Mouse (Mus musculus) cerebellum, adult (tissue): Measurements from ENCODE around the gene Rnaseh2c.

Experiments used
- ATAC-seq: cut with Nextera tagmentation; 2 replicates; pipeline ENCODE4 v1.9.2; 2017; ENCODE audit warnings: mild to moderate bottlenecking, moderate library complexity, mixed read lengths; ENCODE audit not compliant: insufficient number of reproducible peaks, low FRiP score, low TSS enrichment

Gene Rnaseh2c

GRCm38 (mm10) chr19:5625311-5625710, 23.6 kb downstream of the Rnaseh2c start:
- ATAC-seq = no peak

DNA sequence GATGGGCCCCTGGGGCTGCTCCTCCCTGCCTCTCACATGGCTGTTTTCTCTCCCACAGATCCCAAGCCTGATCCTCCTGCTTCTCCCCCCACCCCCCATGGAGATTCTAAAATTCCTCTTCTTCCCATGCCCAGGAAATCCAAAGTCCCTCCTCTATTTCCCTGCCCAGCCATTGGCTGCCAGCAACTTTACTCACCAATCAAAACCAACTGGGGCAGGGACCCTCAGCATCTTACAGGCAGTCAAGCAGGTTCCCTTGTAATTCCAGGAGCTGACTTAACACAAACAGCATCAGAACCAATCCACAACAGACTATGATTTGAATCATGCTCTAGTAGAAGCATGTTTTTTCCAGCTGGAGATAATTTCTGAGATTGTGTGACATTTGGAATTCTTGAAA, 28.2 kb downstream of the Rnaseh2c start:
- no peak for ATAC-seq

DNA sequence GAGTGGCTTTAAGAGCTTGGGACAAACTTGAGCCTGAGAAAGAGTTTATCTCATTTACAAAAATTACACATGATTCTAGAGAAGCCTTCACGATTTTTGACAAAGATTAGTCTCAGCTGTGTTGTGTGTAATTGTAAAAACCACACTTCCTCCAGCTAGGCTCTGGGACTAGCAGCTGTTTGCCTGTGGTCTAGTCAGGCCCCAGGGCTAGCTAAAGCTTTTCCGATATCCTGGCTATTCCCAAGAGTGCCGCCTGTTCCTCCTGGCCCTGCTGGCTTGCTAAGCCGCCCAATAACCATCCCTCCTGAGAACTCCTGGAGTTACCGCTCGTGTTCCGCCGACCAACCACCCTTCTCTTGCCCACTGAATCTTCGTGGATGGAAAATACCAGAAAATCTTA, 30.4 kb downstream of the Rnaseh2c start:
- ATAC-seq = no peak

GRCm38 (mm10) chr19:5636036-5636570, 34.4 kb downstream of the Rnaseh2c start:
- ATAC-seq = no peak

DNA sequence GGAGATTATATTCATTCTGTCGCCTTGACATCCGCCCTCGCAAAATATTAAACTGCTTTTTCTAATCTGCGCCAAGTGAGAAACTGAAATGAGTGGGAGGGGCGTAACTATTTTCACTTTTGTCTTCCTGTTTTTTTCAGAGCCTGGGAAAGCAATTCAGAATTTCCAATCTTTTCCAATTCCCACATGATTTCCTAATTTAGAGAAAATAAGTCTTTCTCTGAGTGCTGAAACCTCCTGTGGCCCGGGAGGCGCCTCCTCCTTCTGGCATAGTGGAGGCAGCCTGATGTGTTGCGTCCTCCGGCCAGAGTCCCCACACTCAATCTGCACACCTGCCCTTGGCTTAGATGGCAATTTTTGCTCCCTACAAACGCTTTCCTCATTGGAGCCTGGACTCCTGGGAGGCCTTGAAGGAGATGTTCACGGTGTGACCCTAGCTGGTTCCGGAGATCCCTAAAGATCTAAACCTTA, 34.9 kb downstream of the Rnaseh2c start:
- ATAC-seq = no peak

DNA sequence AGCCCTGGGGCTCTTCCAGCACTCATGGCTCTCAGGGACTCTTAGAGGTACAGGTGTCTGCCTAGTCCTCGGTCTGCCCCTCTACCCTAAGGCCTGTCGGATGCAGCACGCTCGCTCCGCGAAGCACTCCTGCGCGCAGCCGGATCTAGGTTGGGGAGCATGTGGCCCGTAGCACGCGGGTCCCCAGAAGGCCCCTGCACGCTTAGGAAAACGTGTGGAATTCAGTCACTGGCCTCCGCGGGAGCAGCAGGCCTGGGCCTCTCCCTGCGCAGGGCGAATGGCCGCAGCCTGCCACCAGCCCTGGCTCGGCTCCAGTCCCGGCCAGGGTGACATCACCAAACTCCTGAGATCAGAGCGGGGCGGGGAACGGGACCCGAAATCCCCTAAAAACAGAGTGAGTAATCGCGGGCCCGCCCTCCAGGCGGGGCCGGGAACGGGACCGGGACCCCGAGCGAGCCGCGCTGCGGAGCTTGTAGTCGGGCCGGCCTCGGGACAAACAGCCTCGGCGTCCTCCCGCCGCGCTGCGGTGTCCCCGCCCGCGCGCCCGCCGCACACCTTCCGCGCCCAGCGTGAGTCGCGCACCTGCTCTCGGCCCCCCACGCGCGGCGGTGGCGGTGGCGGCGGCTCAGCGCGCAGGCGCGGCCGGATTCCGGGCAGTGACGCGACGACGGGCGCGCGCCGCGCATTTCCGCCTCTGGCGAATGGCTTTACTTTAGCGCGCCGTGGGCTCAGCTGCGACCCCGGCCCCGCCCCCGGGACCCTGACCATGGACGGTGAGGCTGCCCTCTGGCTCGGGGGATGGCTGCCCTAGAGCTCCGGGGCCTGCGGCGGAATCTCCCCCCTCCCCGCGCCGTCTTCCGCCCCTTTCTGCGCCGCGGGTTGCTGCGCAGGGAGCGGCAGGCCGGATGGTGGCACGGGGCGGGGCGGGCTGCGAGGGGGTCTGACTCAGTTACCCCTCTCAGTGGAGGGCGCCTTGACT, 35.7 kb downstream of the Rnaseh2c start, which contains the start of gene Rela:
Gene Rela (plus strand): TSS at position 415 of the 979 bp plus-strand sequence.
- peak; percentile 79; the same call in 1 of the 2 replicates for ATAC-seq

GRCm38 (mm10) chr19:5638416-5639005, 36.8 kb downstream of the Rnaseh2c start:
- ATAC-seq = no peak

DNA sequence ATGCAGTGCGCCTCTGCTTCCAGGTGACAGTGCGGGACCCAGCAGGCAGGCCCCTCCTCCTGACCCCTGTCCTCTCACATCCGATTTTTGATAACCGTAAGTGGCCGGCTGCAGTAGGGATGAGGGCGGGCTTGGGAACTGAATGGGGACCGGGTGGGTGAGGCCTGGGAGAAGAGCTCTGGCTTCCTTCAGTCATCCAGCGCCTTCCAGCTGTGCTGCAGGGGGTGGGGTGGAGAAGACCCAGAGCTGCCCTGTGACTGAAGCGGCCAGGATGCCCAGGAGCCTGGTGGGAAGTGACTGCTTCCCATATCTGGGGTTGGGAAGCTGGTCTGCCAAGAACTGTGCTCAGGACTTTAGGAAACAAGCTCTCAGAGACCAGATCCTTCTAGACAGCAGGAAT, 38.7 kb downstream of the Rnaseh2c start:
- no peak for ATAC-seq

- no peak for ATAC-seq
These were observed 39.3 kb downstream of the Rnaseh2c start for GRCm38 (mm10) chr19:5641021-5641420.

- no peak for ATAC-seq
These were observed 40.0 kb downstream of the Rnaseh2c start for GRCm38 (mm10) chr19:5641641-5642040.

DNA sequence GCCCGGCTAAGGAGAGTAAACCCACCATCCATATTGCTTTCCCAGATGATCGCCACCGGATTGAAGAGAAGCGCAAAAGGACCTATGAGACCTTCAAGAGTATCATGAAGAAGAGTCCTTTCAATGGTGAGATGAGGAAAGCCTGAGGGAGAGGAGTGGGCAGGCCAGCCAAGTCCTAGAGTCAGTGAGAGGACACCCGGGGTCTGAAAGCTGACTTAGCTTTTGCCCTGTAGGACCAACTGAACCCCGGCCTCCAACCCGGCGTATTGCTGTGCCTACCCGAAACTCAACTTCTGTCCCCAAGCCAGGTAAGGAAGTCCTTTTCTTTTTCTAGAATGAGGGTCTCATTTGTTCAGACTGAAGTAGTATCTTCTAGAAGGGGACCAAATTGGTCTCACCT, 43.6 kb downstream of the Rnaseh2c start:
- ATAC-seq = no peak

DNA sequence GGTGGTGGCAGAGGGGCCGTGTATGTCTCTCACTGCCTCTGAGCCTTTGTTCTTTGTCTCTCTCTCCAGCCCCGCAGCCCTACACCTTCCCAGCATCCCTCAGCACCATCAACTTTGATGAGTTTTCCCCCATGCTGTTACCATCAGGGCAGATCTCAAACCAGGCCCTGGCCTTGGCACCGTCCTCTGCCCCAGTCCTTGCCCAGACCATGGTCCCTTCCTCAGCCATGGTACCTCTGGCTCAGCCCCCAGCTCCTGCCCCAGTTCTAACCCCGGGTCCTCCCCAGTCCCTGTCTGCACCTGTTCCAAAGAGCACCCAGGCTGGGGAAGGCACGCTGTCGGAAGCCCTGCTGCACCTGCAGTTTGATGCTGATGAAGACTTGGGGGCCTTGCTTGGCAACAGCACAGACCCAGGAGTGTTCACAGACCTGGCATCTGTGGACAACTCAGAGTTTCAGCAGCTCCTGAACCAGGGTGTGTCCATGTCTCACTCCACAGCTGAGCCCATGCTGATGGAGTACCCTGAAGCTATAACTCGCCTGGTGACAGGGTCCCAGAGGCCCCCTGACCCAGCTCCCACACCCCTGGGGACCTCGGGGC, 45.2 kb downstream of the Rnaseh2c start:
- no peak for ATAC-seq

GRCm38 (mm10) chr19:5647791-5648190, 46.1 kb downstream of the Rnaseh2c start:
- ATAC-seq = no peak

DNA sequence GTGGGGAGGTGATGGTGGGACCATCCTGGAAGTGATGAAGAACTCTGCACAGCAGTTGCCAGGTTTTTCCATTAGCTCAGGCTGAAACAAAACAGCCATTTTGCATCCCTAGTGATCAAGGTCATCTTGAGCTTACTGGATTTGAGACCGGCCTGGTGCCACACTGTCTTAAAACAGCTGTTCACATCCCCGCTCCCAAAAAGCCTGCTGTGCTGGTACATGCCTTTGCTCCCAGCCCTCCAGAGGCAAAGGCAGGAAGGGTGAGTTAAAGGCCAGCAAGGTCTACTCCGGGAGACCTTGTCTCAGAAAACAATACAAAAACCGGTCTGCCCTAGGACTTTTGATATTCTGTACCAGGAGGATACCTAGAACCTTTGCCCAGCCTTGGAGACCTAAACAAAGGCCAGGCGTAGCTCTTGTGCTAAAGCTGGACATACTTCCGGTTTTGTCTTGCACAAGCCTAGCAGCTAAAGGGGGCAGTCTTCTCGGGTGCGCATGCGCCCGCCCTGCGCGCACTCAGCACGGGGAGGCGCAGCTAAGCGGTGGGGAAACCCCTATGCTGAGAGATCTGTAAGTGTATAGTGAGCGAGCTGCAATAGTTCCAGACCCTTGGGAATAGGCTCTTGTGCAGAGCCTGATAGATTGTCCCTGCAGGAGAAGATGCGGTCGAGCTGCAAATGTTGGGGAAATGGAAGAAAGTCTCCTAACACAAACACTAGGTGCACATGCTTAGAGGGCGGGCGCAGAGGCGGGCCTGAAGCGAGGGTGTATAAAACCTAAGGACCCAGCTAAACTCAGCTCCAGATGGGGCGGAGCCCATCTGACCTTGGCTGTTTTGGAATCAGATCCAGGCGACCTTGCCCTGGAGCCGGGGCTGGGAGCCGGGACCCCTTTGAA, 47.0 kb downstream of the Rnaseh2c start:
- peak; percentile 70; the same call in 1 of the 2 replicates for ATAC-seq

- ATAC-seq = no peak
These were observed 47.6 kb downstream of the Rnaseh2c start for GRCm38 (mm10) chr19:5649298-5649741.

DNA sequence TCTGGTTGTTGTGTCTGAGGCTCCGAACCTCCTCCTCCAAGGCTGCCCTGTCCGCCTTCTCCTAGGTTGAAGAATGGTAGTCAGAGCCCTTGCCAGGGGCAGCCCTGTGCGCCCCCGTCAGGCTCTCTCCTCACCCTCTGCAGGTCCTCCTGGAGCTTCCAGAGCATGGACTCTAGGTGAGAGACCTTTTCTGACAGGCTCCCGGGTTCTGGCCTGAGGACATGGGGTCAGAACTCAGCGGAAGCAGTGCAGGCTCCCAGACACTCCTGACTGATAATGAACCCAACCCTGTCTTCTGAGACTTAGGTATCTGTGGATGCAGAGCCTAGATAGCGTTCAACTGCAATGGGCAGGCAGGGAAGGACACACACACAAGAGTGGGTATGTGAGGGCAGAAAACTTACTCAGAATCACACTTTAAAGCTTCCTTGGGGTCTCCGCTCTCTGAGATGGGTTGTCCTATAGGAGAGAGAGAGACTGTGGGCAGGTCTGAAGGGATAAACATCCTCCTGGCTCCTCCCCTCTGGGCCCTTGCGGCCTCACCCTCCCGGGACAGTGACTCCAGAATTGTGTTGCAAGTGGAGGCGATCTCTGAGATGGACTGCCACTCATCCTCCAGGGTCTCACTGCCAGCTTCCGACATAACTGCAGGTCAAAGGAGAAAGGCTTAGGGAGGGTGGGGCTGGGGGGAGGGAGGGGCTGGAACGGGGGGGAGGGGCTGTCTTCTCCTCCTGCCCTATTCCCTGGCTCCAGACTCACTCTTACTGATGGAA, 50.0 kb downstream of the Rnaseh2c start:
- ATAC-seq = no peak

GRCm38 (mm10) chr19:5652570-5652969, 50.9 kb downstream of the Rnaseh2c start:
- no peak for ATAC-seq

GRCm38 (mm10) chr19:5653969-5654719, 52.5 kb downstream of the Rnaseh2c start:
- no peak for ATAC-seq
